Mouse (Mus musculus): Measurements from ENCODE around the gene Ttyh1. TPM values are rescaled to one million over a fixed set of nuclear protein-coding genes. Genes with fewer than 3 reads are reported as not detected.

Ttyh1 gene
- total RNA-seq, 2 experiments from 2014 or later, result 526 to 562 TPM

DNA sequence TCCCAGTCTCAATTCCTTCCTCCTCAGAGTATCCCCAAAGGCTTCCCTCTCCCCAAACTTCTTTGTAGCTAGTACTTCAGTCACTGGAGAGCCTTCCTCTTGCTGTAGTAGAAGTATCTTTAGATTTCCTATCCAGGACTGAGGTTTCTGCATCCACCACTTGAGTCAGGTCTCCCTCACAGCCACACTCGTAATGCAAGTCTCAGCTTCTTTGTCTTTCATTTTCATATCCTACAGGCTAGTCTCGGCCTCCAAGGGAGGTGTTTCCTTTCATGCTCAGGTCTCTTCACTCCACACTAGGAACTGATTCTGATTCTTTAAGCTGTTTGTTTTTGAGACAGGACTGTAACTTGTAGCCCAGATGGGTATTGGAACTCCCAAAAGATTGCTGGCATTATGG lies 19.0 kb downstream of the Ttyh1 start:
- peak overlapping the region; percentile 98 for H3K27ac ChIP-seq
- H3K4me3 ChIP-seq, result peak overlapping the region; percentile 99
- DNase-seq (ENCODE audit: low spot score in 2 of 2), result no peak
- no peak for TF ChIP-seq CTCF (conservative IDR thresholded peaks at IDR 0.05)

DNA sequence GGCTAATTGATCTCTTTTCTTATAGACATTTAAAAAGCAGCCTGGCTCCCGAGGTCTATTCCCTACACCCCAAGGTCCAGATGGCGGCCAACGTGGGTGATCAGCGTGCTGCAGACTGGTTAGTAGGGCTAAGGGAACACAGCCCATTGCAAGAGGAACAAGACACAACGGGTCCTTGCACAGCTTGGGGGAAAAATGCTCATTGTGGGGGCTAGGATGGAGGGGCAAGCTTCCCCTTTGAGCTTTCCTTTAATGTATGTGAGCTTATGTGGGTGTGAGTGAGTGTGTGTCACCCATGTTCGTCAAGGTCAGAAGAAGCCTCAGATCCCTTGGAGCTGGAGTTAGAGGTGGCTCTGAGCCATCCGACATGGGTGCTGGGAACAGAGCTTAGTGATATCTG lies 19.5 kb downstream of the Ttyh1 start:
- no peak for DNase-seq (ENCODE audit: low spot score in 2 of 2)
- Histone ChIP-seq H3K4me3 (no peak overlapping the region), H3K27ac (0 out of 2 replicates have a peak overlapping the region, but pooled peaks have one; percentile 98)
- TF ChIP-seq CTCF (conservative IDR thresholded peaks at IDR 0.05), result no peak

DNA sequence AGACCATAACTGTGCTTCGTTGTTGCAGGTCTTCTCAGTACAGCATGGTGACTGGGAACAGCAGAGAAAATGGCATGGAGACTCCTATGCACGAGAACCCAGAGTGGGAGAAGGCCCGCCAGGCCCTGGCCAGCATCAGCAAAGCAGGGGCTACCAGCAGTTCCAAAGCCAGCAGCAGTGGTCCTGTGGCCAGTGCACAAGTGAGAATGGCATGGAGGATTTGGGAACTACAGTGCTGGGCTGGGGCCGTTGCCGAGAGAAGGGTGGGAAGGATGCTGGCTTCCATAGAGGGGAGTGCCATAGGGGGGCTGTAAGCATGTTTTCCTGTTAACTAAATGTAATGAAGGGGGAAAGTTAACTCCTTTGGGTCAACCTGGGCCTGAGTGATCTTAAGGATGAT lies 20.2 kb downstream of the Ttyh1 start:
- Histone ChIP-seq H3K4me3 (no peak overlapping the region), H3K27ac (no peak overlapping the region)
- no peak for TF ChIP-seq CTCF (conservative IDR thresholded peaks at IDR 0.05)
- no peak for DNase-seq (ENCODE audit: low spot score in 2 of 2)

DNA sequence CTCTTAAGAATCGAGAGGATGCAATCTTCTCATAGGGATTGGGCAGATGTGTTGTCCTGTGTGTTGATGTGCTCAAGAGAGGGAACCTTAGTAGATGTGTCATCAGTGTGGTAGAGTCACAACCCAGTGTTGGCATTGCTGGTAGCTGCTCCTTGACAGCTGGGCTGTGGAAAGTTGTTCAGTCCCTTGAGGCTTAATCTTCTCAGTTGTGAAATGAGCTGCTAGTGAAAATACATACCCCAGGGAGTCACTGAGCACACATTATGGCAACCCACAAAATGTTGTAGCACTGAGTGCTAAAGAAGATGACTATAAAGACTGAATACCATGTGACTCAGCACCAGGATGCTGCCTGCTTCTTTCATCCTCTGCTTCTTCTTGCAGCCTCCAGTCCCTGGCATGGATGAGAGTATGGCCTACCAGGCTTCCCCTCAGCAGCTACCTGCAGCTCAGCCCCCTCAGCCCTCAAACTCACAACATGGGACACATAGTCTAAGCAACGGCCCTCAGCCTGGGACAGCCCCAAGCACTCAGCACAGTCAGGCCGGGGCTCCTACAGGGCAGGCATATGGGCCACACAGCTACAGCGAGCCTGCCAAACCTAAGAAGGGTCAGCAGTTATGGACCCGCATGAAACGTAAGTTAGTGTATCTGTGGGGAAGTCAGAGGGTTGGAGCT lies 22.6 kb downstream of the Ttyh1 start:
- no peak for DNase-seq (ENCODE audit: low spot score in 2 of 2)
- H3K4me3 ChIP-seq, result no peak overlapping the region
- TF ChIP-seq CTCF (conservative IDR thresholded peaks at IDR 0.05), result no peak
- no peak overlapping the region for H3K27ac ChIP-seq

DNA sequence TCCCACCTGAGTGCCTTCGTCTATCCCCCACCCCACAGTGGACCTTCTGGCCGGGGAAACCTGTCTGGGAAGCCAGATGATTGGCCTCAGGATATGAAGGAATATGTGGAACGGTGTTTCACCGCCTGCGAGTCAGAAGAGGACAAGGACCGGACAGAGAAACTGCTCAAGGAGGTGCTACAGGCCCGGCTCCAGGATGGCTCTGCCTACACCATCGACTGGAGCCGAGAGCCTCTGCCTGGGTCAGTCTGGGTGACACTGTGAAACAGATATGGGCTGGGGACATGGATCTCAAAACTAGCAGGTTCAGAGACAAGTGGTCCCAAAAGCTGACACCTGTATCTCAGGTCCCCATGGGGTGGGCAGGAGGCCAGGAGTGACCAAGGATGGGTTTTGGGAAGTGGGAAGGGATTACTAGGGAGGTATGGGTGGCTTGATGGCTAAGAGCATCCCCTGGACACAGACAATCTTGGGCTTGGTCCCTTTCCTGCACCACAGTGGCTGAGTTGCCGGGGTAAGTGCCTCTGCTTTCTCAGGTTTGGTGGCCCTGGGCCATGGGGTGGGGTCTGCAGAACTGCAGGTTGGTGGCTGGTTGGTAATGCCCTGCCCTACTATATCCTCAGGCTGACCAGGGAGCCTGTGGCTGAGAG lies 23.7 kb downstream of the Ttyh1 start:
- H3K4me3 ChIP-seq, result no peak overlapping the region
- no peak for TF ChIP-seq CTCF (conservative IDR thresholded peaks at IDR 0.05)
- peak in 1 of 2 experiments; percentile 6 for DNase-seq (ENCODE audit: low spot score in 2 of 2)
- no peak overlapping the region for H3K27ac ChIP-seq

DNA sequence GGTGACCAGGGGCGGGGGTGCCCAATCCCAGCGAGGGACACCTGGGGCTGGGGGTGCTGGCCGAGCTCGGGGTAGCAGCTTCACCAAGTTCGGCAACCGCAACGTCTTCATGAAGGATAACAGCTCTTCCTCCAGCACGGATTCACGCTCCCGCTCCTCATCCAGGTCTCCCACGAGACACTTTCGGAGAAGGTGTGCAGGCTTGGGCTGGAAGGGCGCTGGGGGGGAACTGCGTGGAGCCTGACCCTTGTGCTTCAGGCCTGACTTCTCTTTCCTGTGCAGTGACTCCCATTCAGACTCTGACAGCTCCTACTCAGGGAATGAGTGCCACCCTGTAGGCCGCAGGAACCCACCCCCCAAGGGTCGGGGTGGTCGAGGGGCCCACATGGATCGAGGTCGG lies 24.3 kb downstream of the Ttyh1 start:
- TF ChIP-seq CTCF (conservative IDR thresholded peaks at IDR 0.05), result no peak
- peak in 1 of 2 experiments; percentile 8 for DNase-seq (ENCODE audit: low spot score in 2 of 2)
- Histone ChIP-seq H3K4me3 (no peak overlapping the region), H3K27ac (no peak overlapping the region)

DNA sequence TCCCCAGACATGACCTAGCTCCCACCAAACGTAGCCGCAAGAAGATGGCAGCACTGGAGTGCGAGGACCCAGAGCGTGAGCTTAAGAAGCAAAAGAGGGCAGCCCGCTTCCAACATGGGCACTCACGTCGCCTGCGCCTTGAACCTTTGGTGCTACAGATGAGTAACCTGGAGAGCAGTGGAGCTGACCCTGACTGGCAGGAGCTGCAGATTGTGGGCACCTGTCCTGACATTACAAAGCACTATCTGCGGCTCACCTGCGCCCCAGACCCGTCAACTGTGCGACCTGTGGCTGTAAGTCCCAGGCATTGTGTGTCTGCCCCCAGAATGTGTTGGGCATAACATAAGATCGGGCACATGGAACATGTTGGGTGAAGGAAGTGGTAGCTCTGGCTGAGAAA lies 24.8 kb downstream of the Ttyh1 start:
- DNase-seq (ENCODE audit: low spot score in 2 of 2), result peak in 1 of 2 experiments; percentile 6

DNA sequence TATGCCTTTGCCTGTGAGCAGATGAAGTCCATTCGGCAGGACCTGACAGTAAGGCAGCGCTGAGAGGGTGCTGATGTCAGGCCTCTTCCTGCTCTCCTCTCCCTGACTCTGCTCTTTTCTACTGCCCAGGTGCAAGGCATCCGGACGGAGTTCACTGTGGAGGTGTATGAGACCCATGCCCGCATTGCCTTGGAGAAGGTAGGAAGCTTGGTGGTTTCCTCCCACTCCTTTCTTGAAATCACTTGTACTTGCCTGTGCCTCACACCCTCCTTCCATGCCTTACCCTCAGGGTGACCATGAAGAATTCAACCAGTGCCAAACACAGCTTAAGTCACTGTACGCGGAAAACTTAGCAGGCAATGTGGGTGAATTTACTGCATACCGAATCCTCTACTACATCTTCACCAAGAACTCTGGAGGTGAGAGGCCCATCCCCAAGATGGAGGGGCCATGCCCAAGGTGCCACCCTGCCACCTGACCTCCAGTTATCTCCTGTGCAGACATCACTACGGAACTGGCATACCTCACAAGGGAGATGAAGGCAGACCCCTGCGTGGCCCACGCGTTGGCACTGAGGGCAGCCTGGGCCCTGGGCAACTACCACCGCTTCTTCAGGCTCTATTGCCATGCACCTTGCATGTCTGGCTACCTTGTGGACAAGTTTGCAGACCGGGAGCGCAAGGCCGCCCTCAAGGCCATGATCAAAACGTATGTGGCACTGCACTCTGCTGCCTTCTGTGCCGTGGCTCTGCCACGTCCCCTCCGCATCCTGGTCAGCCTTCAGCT lies 25.8 kb downstream of the Ttyh1 start:
- no peak for TF ChIP-seq CTCF (conservative IDR thresholded peaks at IDR 0.05)
- Histone ChIP-seq H3K4me3 (no peak overlapping the region), H3K27ac (no peak overlapping the region)
- peak in 1 of 2 experiments; percentile 8 for DNase-seq (ENCODE audit: low spot score in 2 of 2)

More for the DNA sequence above, 24.8 kb downstream of the Ttyh1 start:
- no peak for TF ChIP-seq CTCF (conservative IDR thresholded peaks at IDR 0.05)
- Histone ChIP-seq H3K27ac (no peak overlapping the region), H3K4me3 (no peak overlapping the region)

DNA sequence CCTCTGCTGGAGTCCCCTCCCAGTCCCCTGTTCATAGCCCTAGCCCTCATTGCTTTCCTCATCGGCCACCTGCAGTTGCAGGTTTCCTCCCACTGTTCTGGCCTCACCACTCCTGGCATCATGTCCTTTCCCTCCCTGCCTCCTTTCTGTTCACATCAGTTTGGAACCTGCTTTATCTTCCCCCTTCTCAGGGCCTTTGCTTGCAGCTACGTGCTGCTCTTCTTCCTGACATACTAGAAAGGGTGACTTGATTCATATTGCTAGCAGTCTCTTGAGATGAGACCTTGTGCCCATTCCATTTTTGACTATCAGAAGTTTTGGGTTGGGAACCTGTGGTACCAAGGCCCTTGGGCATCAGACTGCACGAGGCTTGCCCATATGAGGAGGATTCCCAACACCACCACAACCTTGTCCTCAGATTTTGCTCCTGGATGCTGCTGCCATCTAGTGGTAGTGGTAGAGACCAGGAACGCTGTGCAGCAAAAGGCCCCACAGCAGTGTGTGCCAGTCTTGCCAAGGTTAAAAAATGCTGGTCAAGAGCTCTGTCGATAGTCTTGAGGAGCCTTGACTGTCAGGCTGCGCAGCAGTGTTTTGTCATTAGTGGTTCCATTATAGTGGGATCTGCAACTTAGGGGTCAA lies 26.5 kb downstream of the Ttyh1 start:
- no peak for DNase-seq (ENCODE audit: low spot score in 2 of 2)
- Histone ChIP-seq H3K27ac (no peak overlapping the region; the same call in 1 of the 2 replicates), H3K4me3 (no peak overlapping the region)
- TF ChIP-seq CTCF (conservative IDR thresholded peaks at IDR 0.05), result peak; percentile 92

DNA sequence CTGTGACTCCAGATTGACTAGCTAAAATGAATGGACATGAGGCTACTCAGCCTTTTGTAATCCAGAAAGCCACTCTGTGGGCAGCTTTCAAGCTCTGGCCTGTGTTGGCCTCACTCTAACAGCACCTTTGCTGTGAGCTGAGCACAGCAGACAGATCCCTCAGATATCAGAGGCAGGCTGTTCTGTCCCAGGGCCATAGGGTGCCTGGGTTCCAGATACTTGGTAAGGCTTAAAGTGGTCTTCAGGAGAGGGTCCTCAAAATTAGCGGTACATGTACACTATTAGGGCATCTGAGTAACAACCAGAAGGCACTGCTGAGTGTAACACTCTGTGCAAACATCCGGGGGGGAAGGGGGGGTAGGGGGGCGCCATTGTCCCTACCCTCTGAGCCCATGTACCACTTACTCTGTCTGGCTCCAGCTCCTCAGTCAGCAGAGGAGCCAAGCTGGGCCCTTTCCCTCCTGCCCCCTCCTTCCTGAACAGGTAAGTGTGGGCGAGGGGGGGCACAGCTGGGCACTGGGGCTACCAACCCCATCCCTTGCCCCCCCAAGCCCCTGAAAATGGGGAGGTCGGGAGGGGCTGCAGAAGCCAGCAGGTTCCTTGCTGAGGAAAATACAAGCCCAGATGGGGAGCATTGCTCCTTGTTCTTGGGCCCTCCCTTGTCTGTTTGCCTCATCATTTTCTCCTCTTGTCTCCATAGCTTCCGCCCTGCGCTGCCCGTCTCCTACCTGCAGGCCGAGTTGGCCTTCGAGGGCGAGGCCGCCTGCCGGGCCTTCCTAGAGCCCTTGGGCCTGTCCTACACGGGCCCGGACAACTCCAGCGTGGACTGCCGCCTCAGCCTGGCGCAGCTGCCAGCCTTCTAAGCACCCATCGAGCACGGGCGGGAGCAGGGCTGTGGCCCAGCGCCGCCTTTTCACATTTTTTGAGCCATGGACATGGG lies 27.3 kb downstream of the Ttyh1 start:
- Histone ChIP-seq H3K4me3 (no peak overlapping the region), H3K27ac (no peak overlapping the region; the same call in 1 of the 2 replicates)
- TF ChIP-seq CTCF (conservative IDR thresholded peaks at IDR 0.05), result no peak
- no peak for DNase-seq (ENCODE audit: low spot score in 2 of 2)

DNA sequence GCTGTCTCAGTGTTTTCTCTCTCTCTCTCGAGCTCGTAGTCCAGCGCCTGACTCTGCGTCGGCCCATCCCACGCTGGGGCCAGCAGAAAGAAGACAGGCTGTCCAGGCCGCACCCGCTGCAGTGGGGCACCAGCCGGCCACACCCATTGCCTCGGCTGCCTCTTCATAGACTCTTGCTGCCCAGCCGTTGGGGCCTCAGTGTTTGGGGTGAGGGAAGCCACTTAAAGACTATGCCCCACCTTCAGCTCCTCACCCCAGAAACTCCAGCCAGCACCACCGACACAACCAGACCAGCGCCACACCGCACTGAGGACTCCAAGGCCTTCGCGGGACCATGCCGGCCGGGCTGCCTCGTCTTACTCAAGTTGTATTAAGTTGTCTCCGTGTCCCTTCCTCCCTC lies 28.2 kb downstream of the Ttyh1 start:
- no peak for DNase-seq (ENCODE audit: low spot score in 2 of 2)
- Histone ChIP-seq H3K4me3 (no peak overlapping the region), H3K27ac (no peak overlapping the region; the same call in 1 of the 2 replicates)
- TF ChIP-seq CTCF (conservative IDR thresholded peaks at IDR 0.05), result no peak

DNA sequence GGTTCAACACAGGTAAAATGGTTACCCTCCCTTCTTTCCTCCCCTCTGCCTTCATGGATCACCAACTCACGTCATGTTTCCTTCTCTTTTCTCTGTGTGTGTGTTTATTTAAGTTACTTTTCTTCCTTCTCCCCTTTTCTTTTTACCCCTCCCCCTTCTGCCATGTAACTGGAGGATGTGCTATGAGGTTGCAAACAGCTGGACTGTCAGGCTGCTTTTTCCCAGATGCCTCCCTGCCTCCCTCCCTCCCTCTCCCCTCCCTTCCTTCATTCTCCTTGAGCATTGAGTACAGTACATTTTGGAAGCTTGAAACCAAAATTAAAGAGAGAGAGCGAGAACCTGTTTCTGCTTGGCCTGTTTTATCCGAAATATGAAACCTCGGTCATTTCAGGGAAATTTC lies 28.6 kb downstream of the Ttyh1 start:
- peak overlapping the region; percentile 100; the same call in 1 of the 2 replicates for H3K27ac ChIP-seq
- no peak for DNase-seq (ENCODE audit: low spot score in 2 of 2)
- TF ChIP-seq CTCF (conservative IDR thresholded peaks at IDR 0.05), result no peak
- no peak overlapping the region; the same call in 1 of the 2 replicates for H3K4me3 ChIP-seq

All from layer of hippocampus, adult 2 months (tissue).